Mouse (Mus musculus) limb, embryonic 12.5 days (tissue): Measurements from ENCODE around the gene Aak1. TPM values are rescaled to one million over a fixed set of nuclear protein-coding genes. Genes with fewer than 3 reads are reported as not detected.

Experiments used
- ATAC-seq: fragments of 200-750 bp; cut with Nextera tagmentation; 2 replicates; pipeline ENCODE4 v1.8.0; 2017; ENCODE audit warnings: low read depth, moderate TSS enrichment; ENCODE audit not compliant: insufficient number of reproducible peaks, insufficient read depth, low FRiP score, low TSS enrichment
- H3K27ac ChIP-seq: fragments of 300-500 bp; sonication (generic); 2 replicates; pipeline ENCODE4 v1.5.1; 2016; ENCODE audit warnings: mild to moderate bottlenecking, moderate library complexity
- H3K27me3 ChIP-seq: fragments of 300-500 bp; sonication (generic); 2 replicates; pipeline ENCODE4 v1.6.1; 2016; ENCODE audit warnings: mild to moderate bottlenecking, moderate library complexity
- H3K36me3 ChIP-seq: fragments of 300-500 bp; sonication (generic); 2 replicates; pipeline ENCODE4 v1.6.1; 2016; ENCODE audit warnings: mild to moderate bottlenecking, moderate library complexity
- H3K4me1 ChIP-seq: fragments of 300-500 bp; sonication (generic); replicated peaks from 2 replicates; pipeline ENCODE4 v1.6.1; 2016
- H3K4me2 ChIP-seq: fragments of 300-500 bp; sonication (generic); 2 replicates; pipeline ENCODE4 v1.6.1; 2016; ENCODE audit warnings: mild to moderate bottlenecking, moderate library complexity
- H3K4me3 ChIP-seq: fragments of 300-500 bp; sonication (generic); replicated peaks from 2 replicates; pipeline ENCODE4 v1.5.1; 2016; ENCODE audit warnings: mild to moderate bottlenecking
- H3K9ac ChIP-seq: fragments of 300-500 bp; sonication (generic); replicated peaks from 2 replicates; pipeline ENCODE4 v1.6.1; 2016; ENCODE audit warnings: mild to moderate bottlenecking, moderate library complexity
- H3K9me3 ChIP-seq: fragments of 300-500 bp; sonication (generic); 2 replicates; pipeline ENCODE4 v1.6.1; 2016; ENCODE audit warnings: mild to moderate bottlenecking, moderate library complexity
- WGBS: fragments of 180-500 bp; shearing (Covaris S2); methylation state at CpG from one replicate; pipeline ENCODE4 v1.1.7; 2016; 5-methylcytosine and 5-hydroxymethylcytosine counted together
- polyA plus RNA-seq: library from polyadenylated mRNA; unstranded; fragments of >200 nt; fragmentation: Nextera tagmentation; extraction: Ambion mirVana; gene quantifications from 2 replicates; pipeline ENCODE4 v1.2.1, GENCODE M21; 2016

Aak1 gene
- polyA plus RNA-seq, 1 experiment from 2014 or later, result 15.6 TPM

GRCm38 (mm10) chr6:86918058-86918835 lies 68.9 kb downstream of the Aak1 start:
- Histone ChIP-seq H3K4me3 (no peak overlapping the region), H3K9ac (no peak overlapping the region), H3K27me3 (no peaks in the 10 kb centered on the region), H3K36me3 (peaks cover 4% of the 10 kb centered on the region; the same call in 1 of the 2 replicates), H3K4me2 (no peak overlapping the region), H3K4me1 (peaks cover 4% of the 10 kb centered on the region; the same call in 1 of the 2 replicates), H3K27ac (no peak overlapping the region), H3K9me3 (no peaks in the 10 kb centered on the region)
- ATAC-seq, result no peak
- WGBS, result 78% methylated on average over 7 of the region's 7 CpGs

DNA sequence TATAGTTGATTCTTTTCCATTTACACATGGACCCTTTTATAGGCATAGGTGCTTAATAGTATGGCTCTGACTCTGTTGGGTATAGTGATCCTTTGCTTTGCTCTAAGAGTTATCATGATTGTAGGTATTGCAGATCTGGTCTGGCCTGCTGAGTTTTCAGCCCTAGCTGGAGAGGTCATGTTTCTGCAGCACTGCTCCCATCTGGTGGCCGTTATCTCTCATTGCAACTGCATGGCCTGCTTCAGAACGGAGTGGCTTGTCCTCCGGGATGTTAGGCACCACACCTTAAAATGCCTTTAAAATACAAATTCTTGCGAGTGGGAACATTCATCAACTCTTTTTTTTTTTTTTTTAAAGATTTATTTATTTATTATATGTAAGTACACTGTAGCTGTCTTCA lies 72.6 kb downstream of the Aak1 start:
- no peak for ATAC-seq
- Histone ChIP-seq H3K4me2 (no peak overlapping the region), H3K4me3 (no peak overlapping the region), H3K4me1 (peaks cover 4% of the 10 kb centered on the region; the same call in 1 of the 2 replicates), H3K9me3 (no peaks in the 10 kb centered on the region), H3K27ac (no peak overlapping the region), H3K9ac (no peak overlapping the region), H3K36me3 (peaks cover 15% of the 10 kb centered on the region; the same call in 1 of the 2 replicates), H3K27me3 (no peaks in the 10 kb centered on the region)
- WGBS, result 23% methylated on average over 4 of the region's 4 CpGs

DNA sequence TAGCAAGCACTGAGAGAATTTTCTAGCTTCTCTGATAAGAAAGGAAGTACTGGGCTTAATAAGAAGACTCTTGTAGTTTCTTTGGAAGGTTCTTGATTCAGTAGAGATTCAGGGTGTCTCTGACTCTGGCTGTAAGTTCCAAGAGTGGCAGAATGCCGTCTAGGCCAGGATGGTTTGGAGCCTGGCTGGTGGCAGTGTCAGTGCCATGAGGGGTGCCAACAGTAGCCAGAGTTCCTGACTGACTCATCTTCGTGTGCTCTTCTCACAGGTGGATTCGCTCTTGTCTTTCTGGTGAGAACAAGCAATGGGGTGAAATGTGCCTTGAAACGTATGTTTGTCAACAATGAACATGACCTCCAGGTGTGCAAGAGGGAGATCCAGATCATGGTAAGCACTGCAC lies 75.4 kb downstream of the Aak1 start:
- no peak for ATAC-seq
- Histone ChIP-seq H3K4me1 (no peaks in the 10 kb centered on the region), H3K4me2 (no peak overlapping the region), H3K27ac (no peak overlapping the region), H3K27me3 (no peaks in the 10 kb centered on the region), H3K9ac (no peak overlapping the region), H3K36me3 (peaks cover 33% of the 10 kb centered on the region), H3K4me3 (no peak overlapping the region), H3K9me3 (no peaks in the 10 kb centered on the region)
- 93% methylated on average over 4 of the region's 4 CpGs for WGBS

DNA sequence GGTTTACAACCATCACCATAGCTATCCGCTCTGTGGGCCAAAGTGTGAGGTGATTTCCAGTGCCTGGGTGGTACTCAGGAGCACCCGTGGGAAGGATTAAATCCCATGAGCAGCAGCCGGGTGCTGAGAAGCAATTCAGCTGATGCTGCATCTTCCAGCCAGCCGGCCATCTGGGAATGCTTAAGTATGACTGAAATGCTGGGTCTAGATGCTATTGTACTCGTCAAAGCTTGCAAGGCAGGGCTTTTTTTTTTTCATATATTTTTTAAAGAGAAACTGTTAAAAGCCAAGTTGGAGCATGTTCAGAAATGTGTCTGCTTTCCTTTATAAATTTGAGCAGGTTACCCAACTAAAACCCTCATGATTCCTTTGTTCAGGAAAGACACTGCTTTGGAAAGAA lies 85.2 kb downstream of the Aak1 start:
- Histone ChIP-seq H3K9me3 (peaks cover 17% of the 10 kb centered on the region), H3K9ac (no peak overlapping the region), H3K27ac (peak overlapping the region; percentile 47), H3K4me1 (no peaks in the 10 kb centered on the region; the same call in 1 of the 2 replicates), H3K4me3 (no peak overlapping the region), H3K4me2 (no peak overlapping the region), H3K27me3 (no peaks in the 10 kb centered on the region), H3K36me3 (peaks cover 48% of the 10 kb centered on the region)
- ATAC-seq, result no peak
- WGBS, result 34% methylated on average over 5 of the region's 5 CpGs

DNA sequence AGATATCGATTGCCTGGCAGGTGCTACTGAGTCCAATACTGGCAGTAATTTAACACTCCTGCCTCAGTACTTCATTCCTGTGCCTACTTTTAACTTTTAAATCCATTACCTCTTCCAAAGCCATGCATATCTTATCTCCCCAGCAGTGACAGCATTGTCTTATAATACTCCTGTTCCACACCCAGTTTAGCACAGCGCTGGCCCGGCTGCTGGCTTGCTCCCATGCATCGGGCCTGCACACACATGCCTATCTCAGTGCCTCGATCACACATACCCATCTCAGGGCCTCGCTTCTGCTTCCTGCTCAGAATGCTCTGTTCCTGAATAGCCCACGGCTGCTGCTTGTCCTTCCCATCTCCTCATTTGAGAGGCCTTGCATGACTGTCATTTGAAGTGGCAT lies 90.5 kb downstream of the Aak1 start:
- no peaks in the 10 kb centered on the region for H3K27me3 ChIP-seq
- no peak overlapping the region for H3K27ac ChIP-seq

DNA sequence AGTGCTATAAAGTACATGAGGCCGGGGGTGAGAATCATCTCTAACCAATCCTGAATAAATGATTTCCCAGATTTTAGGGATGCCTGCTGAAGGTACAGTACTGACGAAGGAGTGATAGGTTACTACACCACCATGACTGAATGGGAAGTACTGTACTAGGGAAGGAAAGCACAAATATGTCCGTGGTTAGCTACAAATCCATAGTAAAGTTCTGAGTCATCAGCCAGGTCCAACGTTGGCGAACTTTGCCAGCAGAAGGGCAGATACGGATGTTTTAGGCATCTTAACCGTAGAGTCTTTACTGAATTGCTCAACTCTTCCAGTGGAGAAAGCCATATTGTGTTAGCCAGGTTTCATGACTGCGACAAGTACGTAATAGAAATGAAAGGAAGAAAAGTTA lies 91.6 kb downstream of the Aak1 start:
- no peak overlapping the region for H3K27ac ChIP-seq
- ATAC-seq, result no peak
- WGBS, result 96% methylated on average over 9 of the region's 9 CpGs

More for the DNA sequence above, 90.5 kb downstream of the Aak1 start:
- H3K4me2 ChIP-seq, result no peak overlapping the region
- peaks cover 17% of the 10 kb centered on the region for H3K9me3 ChIP-seq
- 88% methylated on average over 7 of the region's 7 CpGs for WGBS
- no peaks in the 10 kb centered on the region for H3K4me1 ChIP-seq
- no peak for ATAC-seq
- H3K9ac ChIP-seq, result no peak overlapping the region
- no peak overlapping the region for H3K4me3 ChIP-seq
- peaks cover 63% of the 10 kb centered on the region for H3K36me3 ChIP-seq

GRCm38 (mm10) chr6:86947100-86947499 lies 97.8 kb downstream of the Aak1 start:
- no peak overlapping the region for H3K27ac ChIP-seq
- H3K36me3 ChIP-seq, result peaks cover 55% of the 10 kb centered on the region
- WGBS, result 64% methylated on average over 8 of the region's 8 CpGs
- no peak overlapping the region for H3K4me2 ChIP-seq
- no peak overlapping the region for H3K4me3 ChIP-seq
- no peak for ATAC-seq
- H3K9ac ChIP-seq, result no peak overlapping the region
- no peaks in the 10 kb centered on the region for H3K9me3 ChIP-seq
- H3K27me3 ChIP-seq, result no peaks in the 10 kb centered on the region
- H3K4me1 ChIP-seq, result peaks cover 8% of the 10 kb centered on the region

More for the DNA sequence above, 91.6 kb downstream of the Aak1 start:
- peaks cover 64% of the 10 kb centered on the region for H3K36me3 ChIP-seq
- no peak overlapping the region for H3K4me2 ChIP-seq
- no peaks in the 10 kb centered on the region for H3K4me1 ChIP-seq
- no peak overlapping the region for H3K9ac ChIP-seq
- H3K27me3 ChIP-seq, result no peaks in the 10 kb centered on the region
- H3K9me3 ChIP-seq, result peaks cover 8% of the 10 kb centered on the region
- no peak overlapping the region for H3K4me3 ChIP-seq

- no peak overlapping the region for H3K4me3 ChIP-seq
- ATAC-seq, result no peak
- no peaks in the 10 kb centered on the region for H3K9me3 ChIP-seq
- H3K4me2 ChIP-seq, result no peak overlapping the region
- H3K27ac ChIP-seq, result no peak overlapping the region
- H3K27me3 ChIP-seq, result no peaks in the 10 kb centered on the region
- WGBS, result 91% methylated on average over 2 of the region's 2 CpGs
- H3K4me1 ChIP-seq, result peaks cover 8% of the 10 kb centered on the region
- H3K36me3 ChIP-seq, result peaks cover 64% of the 10 kb centered on the region
- no peak overlapping the region for H3K9ac ChIP-seq
These were observed 99.4 kb downstream of the Aak1 start for GRCm38 (mm10) chr6:86948746-86949145.

- Histone ChIP-seq H3K27ac (no peak overlapping the region), H3K36me3 (peaks cover 67% of the 10 kb centered on the region), H3K4me1 (peaks cover 8% of the 10 kb centered on the region), H3K27me3 (no peaks in the 10 kb centered on the region), H3K9ac (no peak overlapping the region), H3K4me2 (no peak overlapping the region), H3K4me3 (no peak overlapping the region), H3K9me3 (no peaks in the 10 kb centered on the region)
- 63% methylated on average over 1 of the region's 1 CpGs for WGBS
- ATAC-seq, result no peak
These were observed 100.8 kb downstream of the Aak1 start for GRCm38 (mm10) chr6:86950141-86950540.

- Histone ChIP-seq H3K27me3 (no peaks in the 10 kb centered on the region), H3K36me3 (peaks cover 67% of the 10 kb centered on the region), H3K4me2 (no peak overlapping the region), H3K9ac (no peak overlapping the region), H3K4me1 (peaks cover 8% of the 10 kb centered on the region), H3K9me3 (no peaks in the 10 kb centered on the region), H3K27ac (no peak overlapping the region), H3K4me3 (no peak overlapping the region)
- ATAC-seq, result no peak
- WGBS, result 63% methylated on average over 1 of the region's 1 CpGs
These were observed 101.5 kb downstream of the Aak1 start for GRCm38 (mm10) chr6:86950733-86951255.

DNA sequence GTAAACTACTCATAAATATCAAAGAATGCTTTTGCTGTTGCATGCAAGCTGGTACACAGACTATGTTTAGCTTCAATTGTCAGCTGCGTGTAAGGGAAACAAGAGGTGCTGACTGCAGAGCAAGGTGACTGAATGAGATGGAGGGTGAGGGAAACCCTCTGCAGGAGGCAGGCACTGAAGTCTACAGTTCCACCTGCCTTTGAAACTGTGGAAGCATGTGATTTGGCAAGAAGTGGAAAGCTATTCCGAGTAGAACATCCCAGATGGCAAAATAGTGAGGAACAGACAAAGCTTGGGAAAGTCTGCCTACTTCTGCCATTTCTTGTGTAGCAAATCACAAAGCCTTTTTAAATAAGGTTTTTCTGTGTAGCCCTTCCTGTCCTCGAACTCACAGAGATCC lies 106.4 kb downstream of the Aak1 start:
- Histone ChIP-seq H3K9me3 (no peaks in the 10 kb centered on the region), H3K4me1 (peaks cover 2% of the 10 kb centered on the region; the same call in 1 of the 2 replicates), H3K4me2 (no peak overlapping the region), H3K9ac (no peak overlapping the region), H3K36me3 (peaks cover 80% of the 10 kb centered on the region), H3K27me3 (no peaks in the 10 kb centered on the region), H3K27ac (no peak overlapping the region), H3K4me3 (no peak overlapping the region)
- ATAC-seq, result no peak
- 78% methylated on average over 3 of the region's 3 CpGs for WGBS

- Histone ChIP-seq H3K4me2 (no peak overlapping the region), H3K4me1 (no peaks in the 10 kb centered on the region), H3K27me3 (no peaks in the 10 kb centered on the region), H3K4me3 (no peak overlapping the region), H3K36me3 (peaks cover 80% of the 10 kb centered on the region), H3K9ac (no peak overlapping the region), H3K27ac (no peak overlapping the region), H3K9me3 (no peaks in the 10 kb centered on the region)
- no peak for ATAC-seq
These were observed 106.9 kb downstream of the Aak1 start for GRCm38 (mm10) chr6:86956206-86956605.
